Mouse (Mus musculus) right cerebral cortex, adult 18-20 months (tissue): Measurements from ENCODE around the gene Lrrc55.
A peak's percentile ranks its signal among the peaks of the same experiment; 100 is the strongest.

Source experiments
- DNase-seq: peaks from one replicate; pipeline ENCODE4 v3.0.0; 2022; ENCODE audit warnings: mixed read lengths

Lrrc55 gene

DNA sequence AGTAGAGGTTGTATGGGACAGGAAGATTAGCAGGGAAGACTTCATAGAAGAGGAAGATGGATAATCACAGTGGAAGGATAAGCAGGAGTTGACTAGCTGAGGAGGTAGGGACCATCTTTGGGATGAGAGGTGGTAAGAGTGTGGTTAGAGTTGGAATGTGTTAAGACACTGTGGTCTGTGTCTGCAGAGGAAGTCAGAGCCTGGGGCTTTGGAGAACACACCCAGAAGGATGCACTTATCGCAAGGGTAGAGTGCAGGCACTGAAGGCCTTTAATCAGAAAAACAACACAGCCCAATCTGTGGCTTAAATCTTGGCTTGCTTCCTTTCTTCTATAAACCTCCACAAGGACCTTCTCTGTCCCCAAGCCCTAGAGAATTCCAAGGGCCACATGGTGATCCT lies 28.7 kb downstream of the Lrrc55 start:
- DNase-seq, result no peak

DNA sequence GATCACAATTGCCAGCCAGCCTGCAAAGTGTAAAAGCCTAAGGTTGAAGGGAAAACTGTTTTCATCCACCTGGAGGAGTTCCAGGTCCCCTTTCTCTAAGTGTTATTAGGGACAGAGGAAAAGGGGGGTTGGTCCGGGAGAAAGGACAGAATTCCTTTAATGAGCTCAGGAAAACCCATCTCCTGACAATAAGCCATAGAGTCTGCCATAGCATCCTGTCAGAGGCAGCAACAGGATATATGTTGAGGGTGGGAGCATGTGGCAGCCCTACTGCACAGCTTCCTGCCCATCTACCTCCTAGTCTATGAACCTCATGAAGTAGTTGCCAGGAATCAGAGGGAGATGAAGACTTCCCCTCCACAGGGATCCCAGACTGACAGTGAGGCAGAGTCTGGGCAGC lies 29.4 kb downstream of the Lrrc55 start:
- DNase-seq, result no peak

DNA sequence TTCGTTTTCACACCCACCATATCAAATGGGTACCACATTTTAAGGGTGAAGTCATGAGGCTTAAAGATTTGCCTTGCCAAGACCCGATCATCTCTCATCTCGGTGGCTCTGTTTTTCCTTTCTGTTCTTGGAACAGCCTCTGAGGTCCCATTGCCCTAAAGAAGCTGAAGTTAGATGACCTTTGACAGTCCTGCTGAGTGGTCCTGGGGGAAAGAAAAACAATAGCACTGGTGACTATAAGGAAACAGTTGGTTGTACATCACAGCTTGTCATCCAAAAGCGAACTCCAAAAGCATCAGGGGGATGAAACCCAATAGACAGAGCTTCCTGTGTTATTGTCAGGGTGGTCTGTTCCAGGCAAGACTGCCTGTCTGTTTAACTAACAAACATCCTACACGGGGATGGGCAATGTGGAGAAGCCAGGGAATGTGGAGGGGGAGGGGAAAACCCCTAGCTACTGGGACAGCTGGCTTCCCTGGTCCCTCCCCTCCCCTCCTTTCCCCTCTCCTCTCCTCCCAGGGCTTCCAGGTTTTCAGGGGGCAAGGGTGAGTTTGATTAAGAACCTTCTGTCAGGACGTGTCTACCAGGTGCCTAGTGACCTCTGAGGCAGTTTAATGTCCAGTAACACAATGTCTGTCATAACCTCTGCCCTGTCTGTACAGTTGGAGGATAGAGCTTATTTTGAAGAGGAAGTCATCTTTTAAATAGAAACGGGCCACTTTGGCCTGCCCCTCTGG lies 33.5 kb downstream of the Lrrc55 start:
- no peak for DNase-seq

DNA sequence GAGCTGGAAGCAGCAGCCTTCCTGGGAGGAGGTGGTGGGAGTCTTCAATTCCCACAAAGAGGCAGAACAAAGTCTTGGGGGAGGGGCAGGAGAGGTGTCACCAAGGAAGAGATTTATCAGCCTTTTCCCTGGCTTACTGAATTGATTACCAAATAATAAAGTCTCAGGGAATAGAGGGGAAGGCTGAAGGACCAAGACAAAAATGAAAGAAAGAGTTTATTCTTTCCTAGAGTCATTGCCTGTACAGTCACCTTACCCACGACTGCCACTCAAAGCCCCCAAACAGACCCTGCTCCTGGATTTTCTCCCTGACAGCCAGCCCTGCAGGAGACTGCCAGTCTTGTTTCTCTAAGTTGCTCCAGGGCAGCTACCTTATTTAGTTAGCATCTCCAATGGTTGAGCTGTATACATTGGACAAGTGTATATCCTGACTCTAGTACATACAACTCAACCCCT lies 35.3 kb downstream of the Lrrc55 start:
- DNase-seq, result no peak

DNA sequence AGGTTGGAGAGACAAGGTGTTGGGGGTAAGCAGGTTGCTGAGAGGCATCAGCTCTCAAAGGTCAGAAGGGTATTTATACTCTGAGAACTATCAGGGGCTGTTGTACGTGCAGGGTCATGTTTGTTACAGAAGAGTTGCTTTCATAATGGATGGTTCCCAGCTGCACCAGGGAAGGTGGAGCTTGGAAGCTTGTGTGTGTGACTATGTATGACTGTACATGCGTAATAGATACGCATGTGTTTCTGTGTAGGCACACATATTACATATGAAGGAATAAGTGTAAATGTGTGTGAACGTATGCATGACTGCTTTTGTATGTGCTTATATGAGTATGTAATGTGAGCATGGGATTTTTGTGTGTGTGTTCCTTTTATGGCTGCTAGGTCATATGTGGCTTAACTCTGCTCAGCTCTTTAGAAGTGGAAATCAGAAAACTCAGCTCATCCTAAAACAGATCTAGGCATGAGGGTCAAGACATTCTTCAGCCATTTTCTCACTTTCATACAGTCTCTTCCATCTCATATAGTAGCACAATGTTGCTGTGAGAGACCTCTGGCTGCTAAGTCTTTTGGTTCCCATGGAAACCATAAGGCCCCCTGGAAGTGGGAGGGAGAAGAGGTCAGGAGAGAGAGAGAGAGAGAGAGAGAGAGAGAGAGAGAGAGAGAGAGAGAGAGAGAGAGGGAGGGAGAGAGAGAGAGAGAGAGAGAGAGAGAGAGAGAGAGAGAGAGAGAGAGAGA lies 35.9 kb downstream of the Lrrc55 start:
- DNase-seq, result no peak

DNA sequence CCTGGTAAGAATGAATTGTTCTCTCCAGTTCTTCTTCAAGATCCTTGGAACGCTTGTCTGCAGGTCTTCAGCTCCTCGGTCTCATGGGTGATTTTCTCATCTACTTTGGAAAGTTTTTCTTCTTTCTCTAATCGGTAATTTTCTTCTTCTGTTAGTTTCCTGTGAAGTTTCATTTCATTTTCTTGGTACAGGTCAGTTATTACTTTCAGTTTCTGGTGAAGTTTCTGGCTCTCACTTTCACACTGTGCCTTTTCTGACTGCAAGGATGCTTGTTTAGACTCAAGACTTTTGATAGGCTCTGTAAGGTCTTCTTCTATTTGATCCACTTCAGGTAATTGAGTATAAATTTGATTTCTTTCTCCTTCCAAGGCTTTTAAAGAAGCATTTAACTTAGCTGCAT lies 39.6 kb downstream of the Lrrc55 start:
- DNase-seq, result no peak

DNA sequence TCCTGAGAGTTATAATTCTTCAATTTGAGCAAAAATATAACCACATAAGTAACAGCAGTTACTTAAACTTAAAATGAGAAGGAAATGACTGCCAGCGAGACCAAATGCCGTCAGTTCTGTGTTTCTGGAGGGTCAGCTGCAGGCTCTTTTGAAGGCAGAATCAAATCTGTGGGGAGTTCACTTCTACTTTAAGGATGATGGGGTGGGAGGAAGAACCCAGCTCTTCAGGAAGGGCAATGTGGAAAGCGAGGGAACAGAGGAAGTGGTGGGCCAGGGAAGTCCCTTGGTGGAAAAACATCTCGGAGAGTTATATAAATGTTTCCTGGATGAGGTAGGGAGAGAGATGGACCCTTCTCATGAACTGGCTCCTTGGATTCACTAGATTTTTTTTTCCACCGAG lies 40.9 kb downstream of the Lrrc55 start:
- no peak for DNase-seq

DNA sequence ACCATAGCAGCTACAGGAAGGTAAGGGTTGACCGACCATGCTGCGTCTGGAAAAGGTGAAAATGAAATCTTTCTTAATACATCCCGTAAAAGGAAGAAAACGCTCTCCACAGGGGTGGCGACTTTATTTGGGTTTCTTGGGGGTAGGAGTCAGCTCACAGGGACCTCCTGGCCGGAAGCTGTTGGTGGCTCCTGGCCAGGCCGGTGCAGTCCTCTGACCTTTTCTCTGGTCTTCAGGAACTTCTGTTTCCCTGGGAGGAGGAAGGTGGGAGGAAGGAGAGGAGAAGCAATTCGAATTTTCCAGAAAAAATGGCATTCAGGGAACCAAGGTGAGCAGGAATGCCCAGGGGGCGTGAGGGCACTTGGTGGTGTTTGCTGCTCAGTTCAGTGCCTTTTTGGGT lies 41.7 kb downstream of the Lrrc55 start:
- DNase-seq, result no peak

DNA sequence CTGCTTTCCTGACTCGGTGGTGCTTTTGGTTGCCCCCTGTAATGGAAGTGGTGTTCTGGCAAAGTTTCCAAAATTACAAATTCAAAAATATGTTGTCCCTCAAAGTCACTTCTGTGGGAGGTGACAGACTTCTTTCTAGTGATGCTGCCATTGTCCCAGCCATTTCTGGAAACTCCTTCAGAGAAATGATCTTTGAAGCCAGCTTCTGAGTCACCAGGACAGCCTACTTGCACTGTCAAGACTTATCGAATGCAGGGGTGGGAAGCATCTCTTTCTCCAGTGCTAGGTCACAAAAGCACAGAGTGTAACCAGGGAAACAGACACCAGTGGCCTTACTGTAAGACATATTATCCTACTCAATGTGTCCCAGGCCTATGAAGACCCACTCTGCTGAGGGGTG lies 45.8 kb downstream of the Lrrc55 start:
- DNase-seq, result peak; percentile 46

DNA sequence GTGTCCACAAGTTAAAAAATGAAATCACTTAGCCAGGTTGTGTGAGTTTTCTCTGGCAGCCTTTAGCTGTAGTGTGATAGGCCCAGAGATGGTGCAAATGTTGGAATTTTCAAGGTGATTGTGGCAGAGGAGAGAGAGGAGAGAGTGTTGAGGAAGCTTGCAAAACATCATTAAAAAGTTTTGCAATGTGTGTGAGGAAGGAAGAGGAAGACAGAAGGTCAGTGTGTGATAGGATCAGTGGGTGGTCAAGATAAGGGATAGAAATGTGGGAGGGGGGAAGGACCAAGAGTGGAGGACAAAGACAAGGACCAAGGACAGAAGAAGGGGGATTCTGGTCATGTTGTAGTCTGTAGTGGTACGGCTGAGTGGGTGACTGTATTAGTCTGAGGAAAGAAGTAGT lies 46.6 kb downstream of the Lrrc55 start:
- DNase-seq, result no peak

DNA sequence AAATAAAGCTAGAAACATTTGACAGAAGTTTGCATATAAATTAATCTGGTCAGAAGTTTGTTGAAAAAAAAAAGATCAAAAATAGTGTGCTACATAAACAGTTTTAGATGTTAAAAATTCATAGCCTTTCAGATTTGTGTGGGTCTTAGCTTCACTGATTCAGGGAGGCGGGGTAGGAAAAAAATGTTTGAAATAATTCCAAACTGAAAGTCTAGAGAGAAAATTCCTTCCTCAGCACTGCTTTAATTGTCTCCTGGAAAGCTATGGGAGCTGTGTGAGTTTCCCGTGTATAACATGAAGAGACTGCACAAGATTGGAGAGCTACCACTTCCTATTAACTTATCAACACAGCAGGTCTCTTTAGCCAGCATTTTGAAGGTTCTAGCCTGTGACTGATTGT lies 49.5 kb downstream of the Lrrc55 start:
- DNase-seq, result peak; percentile 8

DNA sequence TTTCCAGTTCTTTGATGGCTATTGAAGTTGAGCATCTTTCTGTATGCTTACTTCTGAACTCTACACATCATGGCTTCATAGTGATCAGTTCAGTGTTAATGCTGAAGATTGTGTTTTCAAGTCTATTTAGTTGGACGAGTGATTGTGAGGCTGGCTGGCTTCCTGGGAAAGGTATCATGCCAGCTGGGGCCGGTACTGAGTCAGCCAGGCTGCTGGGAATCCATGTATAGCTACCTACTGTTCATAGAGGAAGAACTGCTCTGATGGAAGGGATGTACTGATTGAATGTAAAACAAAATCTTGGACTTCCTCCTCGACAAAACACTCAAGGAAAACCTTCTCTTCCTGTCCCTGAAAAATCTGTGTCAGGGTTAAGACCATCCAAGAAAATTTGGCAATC lies 51.7 kb downstream of the Lrrc55 start:
- peak; percentile 16 for DNase-seq

DNA sequence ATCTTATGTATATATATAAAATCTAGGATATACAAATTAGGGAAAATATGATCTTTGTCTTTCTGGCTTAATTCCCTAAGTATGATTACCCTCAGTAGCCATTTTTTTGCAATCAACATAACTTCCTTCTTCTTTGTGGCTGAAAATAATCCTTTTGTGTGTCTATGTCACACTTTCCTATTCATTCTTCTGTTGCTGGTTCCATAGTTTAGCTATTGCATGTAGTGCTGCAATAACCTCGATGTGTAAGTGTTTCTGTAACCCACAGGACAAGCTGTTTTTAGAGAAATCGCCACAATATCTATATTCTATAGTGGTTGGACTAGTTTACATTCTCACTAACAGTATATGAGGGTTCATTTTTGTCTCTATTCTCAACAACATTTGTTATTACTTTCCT lies 52.1 kb downstream of the Lrrc55 start:
- DNase-seq, result no peak

DNA sequence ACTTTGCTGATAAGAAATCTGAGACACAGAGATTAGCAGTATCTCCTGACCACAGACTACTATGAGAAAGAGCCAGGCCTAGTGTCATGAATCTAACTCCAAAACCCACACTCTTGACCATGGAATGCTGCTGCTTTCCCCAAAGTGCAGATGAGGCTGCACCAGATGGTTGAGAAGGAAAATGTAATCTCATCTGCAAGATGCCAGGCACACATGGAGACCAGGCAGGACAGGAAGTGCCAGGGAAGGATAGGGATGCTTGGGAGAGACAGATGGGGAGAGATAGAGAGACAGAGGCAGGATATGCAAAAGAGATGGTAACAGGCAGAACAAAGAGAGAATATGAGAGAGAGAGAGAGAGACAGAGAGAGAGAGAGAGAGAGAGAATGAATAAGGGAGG lies 56.2 kb downstream of the Lrrc55 start:
- DNase-seq, result no peak

DNA sequence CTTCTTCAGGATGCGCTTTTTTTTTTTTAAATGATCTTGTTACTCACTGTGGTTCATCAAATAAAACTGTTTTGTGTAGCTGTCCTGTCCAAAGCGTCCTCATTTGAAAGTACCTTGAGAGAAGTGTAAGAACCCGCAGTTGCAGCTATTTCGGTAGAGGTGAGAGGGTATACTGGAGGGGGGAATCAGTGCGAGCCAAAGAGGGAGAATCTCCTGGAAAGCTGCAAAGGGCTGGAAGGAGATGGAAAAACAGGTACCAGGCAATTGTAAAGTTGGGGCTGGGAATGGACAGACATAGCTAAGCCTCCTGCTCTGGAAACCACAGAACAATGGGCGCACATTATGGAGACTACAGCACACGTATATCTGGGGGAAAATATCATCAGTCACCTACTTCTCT lies 57.2 kb downstream of the Lrrc55 start:
- no peak for DNase-seq

DNA sequence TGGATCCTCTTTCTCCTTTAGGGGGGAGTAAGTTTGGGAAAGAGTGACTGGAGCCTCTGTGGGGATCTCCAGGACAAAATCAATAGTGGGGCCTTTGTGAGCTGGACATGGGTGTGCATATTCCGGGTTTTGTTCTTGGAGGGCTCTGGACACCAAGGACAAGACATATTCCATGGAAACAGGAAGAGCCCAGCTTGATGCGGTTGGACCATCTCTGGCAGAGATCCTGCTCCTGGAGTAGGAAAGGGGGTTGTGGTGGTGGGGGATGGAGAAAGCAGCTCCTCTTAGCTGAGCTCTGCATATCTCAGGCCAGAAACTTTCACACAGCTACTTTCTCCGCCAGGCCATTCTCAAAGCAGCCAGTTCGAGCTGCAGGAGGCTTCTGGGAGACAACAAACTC lies 57.6 kb downstream of the Lrrc55 start:
- DNase-seq, result no peak

DNA sequence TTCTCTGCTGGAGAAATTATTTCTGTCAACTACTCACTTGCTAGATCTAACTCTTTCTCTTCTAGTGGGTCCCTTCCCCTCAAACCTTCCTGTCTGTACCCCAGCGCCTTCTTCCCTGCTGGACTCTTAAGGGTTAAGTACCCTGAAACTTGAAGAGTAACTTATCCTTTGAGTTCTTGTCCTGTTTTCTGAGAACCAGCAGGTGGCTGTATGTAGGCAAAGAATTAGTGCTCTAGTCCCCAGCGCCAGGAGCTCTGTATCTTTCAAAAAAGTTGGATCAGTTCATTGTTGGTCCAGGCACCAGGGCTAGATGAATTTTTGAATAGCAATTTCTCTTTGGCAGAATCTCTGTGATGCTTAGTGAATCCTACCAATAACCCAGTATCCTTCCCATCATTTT lies 58.9 kb downstream of the Lrrc55 start:
- DNase-seq, result no peak

DNA sequence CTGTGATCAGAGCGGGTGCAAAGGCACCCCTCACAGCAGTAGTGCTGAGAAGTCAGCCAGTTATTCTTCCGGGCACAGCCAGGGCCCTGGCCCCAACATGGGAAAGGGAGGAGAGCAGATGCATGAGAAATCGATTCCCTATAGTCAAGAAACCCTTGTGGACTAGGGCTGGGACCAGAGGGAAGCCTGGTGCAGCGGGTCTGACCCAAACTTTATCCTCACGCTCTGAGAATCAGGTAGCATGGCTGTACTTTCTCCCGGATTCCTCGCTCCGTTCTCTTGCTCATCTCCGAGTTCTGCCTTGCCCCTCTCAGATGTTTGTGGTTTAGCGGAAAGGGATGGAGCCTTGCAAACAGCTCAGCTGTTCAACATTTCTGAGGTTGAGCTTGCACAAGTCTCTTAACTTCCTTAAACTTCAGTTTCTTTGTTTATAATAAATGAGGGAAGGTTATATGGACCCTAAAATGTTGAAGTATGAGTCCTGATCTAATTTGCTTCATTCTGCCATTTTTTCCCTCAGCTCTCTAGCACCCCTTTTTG lies 59.3 kb downstream of the Lrrc55 start:
- no peak for DNase-seq

DNA sequence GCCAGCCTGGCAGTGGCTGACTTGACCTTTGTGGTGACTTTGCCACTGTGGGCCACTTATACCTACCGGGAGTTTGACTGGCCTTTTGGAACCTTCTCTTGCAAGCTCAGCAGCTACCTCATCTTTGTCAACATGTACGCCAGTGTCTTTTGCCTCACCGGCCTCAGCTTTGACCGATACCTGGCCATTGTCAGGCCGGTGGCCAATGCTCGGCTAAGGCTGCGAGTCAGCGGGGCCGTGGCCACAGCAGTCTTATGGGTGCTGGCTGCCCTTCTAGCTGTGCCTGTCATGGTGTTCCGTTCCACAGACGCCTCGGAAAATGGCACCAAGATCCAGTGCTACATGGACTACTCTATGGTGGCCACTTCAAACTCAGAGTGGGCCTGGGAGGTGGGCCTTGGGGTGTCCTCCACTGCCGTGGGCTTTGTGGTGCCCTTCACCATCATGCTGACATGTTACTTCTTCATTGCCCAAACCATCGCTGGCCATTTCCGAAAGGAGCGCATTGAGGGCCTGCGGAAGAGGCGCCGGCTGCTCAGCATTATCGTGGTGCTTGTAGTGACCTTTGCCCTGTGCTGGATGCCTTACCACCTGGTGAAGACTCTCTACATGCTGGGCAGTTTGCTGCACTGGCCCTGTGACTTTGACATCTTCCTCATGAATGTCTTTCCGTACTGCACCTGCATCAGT lies 60.0 kb downstream of the Lrrc55 start:
- no peak for DNase-seq

DNA sequence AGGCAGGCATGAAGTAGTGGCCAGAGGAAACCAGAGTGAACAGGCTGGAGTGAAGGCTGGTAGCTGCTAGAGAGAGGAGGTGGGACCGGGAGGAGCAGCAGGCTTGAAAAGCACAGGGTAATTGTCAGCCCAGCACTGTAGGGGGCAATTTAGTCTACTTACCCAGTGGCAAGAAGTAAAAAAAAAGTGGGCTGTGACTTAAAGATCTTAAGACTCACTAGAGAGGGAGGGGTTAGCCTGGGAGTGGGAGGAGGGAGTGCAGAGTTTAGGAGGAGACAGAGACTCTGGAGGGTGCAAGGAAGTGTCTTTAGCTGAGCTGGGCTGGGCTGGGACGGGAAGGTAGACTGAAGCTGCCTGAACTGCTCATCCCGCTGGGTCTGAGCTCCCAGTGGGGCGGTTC lies 60.9 kb downstream of the Lrrc55 start, which contains the start of gene Aplnr:
Gene Aplnr (plus strand): TSS at position 137 of the 400 bp plus-strand sequence.
- DNase-seq, result no peak

DNA sequence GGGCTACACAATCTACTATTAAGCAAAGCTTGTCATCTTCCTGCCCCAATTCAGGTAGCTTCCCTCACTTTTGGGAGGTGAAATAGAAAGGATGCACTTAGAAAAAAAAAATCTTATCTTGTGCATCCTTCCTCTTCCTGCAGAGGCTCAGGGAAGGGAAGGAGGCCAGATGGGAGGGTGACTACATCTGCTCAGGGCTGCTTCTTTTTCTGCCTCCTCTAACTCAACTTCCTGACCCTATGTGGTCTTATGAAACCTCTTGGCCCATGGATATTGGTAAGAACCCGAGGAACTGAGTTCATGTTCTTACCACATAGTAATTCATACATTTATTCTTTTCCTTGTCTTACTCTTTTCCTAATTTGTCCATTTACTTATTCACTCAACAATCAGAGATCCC lies 61.9 kb downstream of the Lrrc55 start:
- no peak for DNase-seq

DNA sequence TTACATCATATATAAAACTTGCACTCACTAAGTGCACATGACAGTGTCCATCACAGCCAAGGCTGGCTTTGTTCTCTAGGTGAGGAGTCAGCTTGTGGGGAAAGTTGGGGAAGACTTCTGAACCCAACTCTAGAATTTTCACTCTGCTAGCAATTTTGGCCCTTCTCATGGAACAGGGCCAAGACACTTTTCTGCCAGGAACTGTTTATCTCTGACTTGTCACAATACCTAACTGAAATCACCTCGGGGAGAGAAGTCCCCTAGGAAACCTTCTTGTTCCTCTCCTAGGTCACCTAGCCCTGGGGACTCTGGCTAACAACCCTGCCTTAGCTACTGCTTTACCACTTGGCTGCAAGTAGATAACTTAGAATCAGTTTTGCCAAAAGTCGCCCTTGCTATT lies 64.8 kb downstream of the Lrrc55 start:
- DNase-seq, result no peak

DNA sequence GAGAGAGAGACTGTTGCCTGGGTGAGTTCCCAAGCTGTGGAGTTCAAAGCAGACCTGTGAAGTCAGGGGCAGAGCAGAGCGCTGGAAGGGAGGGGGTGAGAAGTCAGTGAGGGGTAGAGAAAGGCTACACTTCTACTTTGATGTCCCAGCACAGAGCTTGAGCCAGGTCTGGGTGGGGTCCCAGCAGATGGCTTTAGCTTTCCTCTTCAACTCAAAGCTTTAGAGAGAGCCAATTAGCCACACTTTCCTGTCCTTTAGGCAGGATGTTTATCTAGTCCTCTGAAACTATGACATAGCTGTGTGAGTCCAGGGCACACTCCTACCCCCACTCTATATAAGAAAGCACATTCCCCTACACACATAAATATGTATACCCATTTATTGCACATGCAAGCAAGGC lies 65.3 kb downstream of the Lrrc55 start:
- DNase-seq, result no peak

DNA sequence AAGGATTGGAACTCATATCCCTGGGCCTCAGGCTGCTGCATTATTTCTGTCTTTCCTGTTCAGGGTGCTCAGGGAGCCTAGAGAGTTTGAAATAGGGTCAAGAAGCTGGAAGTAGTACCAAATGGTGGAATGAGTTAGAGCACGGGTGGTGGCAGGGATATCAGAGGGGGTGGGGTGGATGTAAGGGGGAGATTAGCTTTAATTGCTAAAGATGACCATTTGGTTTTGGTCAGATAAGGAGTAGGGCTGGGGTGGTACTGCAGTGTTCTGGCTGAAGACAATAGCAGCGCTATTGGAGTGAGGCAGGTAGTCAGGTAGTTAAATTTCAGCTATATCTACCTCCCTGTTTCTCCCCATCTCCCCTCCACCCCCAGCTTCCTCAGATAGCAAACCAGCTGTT lies 65.8 kb downstream of the Lrrc55 start:
- DNase-seq, result no peak
